Mouse (Mus musculus): ENCODE results near the gene Pla1a. TPM values are rescaled to one million over a fixed set of nuclear protein-coding genes. Genes with fewer than 3 reads are reported as not detected.

Gene Pla1a
- polyA plus RNA-seq, 1 experiment, result 26.8 TPM

DNA sequence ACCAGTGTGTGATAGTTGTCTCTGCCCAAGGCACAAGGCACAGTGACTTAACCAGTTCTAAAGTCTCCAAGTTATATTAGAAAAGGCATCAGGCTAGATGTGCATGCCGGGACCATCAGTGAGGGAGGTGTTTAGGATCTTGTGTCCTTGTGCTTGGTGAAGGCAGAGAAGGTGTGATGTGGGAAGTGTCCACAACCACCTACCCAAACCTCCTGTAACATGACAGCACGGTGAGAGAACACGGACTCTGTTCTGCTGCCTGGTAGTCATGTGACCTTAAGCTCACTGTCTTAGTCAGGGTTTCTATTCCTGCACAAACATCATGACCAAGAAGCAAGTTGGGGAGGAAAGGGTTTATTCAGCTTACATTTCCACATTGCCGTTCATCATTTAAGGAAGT lies 66.7 kb downstream of the Pla1a start:
- H3K4me3 ChIP-seq (ENCODE audit: insufficient read depth, low read depth, low read length), result no peak overlapping the region
- no peaks in the 10 kb centered on the region for H3K27me3 ChIP-seq (replicated peaks; ENCODE audit: control insufficient read depth, insufficient read depth, low read length)
- H3K36me3 ChIP-seq (ENCODE audit: control insufficient read depth, insufficient read depth, low read length), result no peaks in the 10 kb centered on the region
- DNase-seq, result no peak
- TF ChIP-seq POLR2A (IDR thresholded peaks at IDR 0.05; ENCODE audit: low read depth, low read length) (no peak), CTCF (conservative IDR thresholded peaks at IDR 0.05; ENCODE audit: insufficient read depth, insufficient read length, low read depth, low read length) (no peak)
- WGBS, result 70% methylated on average over 4 of the region's 4 CpGs
- H3K4me1 ChIP-seq (ENCODE audit: control insufficient read depth, insufficient read depth, low read length), result no peaks in the 10 kb centered on the region
- no peak overlapping the region for H3K27ac ChIP-seq (ENCODE audit: insufficient read depth, low read depth, low read length)

DNA sequence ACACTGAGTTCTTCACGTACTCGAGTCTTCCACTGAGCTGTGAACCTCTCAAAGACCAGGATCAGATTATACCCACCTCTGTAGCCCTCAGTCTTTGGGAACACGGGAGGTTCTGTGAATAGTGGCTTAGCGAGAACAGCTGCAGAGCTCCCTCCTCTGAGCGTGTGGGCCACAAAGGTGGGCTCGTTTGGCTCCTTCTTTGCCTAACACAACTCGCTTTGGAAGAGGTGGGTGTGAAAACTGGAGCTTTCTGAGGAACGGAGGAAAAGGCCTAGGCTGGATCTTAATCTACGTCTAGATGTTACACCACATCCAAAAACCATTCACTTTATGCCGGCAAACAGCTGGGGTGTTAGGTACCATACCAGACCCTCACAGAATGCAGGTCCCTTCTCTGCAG lies 67.6 kb downstream of the Pla1a start:
- no peaks in the 10 kb centered on the region for H3K4me1 ChIP-seq (ENCODE audit: control insufficient read depth, insufficient read depth, low read length)
- no peaks in the 10 kb centered on the region for H3K36me3 ChIP-seq (ENCODE audit: control insufficient read depth, insufficient read depth, low read length)
- WGBS, result 89% methylated on average over 10 of the region's 10 CpGs
- H3K4me3 ChIP-seq (ENCODE audit: insufficient read depth, low read depth, low read length), result no peak overlapping the region
- H3K27ac ChIP-seq (ENCODE audit: insufficient read depth, low read depth, low read length), result no peak overlapping the region
- no peaks in the 10 kb centered on the region for H3K27me3 ChIP-seq (replicated peaks; ENCODE audit: control insufficient read depth, insufficient read depth, low read length)
- no peak for DNase-seq
- TF ChIP-seq CTCF (conservative IDR thresholded peaks at IDR 0.05; ENCODE audit: insufficient read depth, insufficient read length, low read depth, low read length), result no peak
- TF ChIP-seq POLR2A (IDR thresholded peaks at IDR 0.05; ENCODE audit: low read depth, low read length), result no peak

DNA sequence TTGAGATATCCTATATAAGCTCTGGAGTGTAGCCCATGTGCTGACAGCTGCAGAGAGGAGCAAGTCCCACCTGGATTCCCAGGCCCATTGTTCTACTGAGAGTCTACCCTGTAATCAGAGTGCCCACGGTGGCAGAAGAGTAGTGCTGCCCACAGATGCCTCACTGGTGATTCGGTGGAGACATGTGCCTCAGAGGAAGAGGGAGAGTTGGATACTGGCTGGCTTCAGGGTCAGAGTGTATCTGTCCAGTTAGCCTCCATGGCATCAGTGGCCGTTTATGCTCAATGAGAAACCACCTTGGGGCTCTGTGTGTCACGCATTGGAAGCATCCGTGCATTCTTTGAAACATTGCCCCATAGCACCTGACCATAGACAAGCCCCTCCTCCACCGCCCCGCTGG lies 69.3 kb downstream of the Pla1a start:
- DNase-seq, result no peak
- no peak for TF ChIP-seq POLR2A (IDR thresholded peaks at IDR 0.05; ENCODE audit: low read depth, low read length)
- TF ChIP-seq CTCF (conservative IDR thresholded peaks at IDR 0.05; ENCODE audit: insufficient read depth, insufficient read length, low read depth, low read length), result no peak
- no peaks in the 10 kb centered on the region for H3K36me3 ChIP-seq (ENCODE audit: control insufficient read depth, insufficient read depth, low read length)
- no peak overlapping the region for H3K27ac ChIP-seq (ENCODE audit: insufficient read depth, low read depth, low read length)
- WGBS, result 87% methylated on average over 7 of the region's 7 CpGs
- H3K4me3 ChIP-seq (ENCODE audit: insufficient read depth, low read depth, low read length), result no peak overlapping the region
- H3K4me1 ChIP-seq (ENCODE audit: control insufficient read depth, insufficient read depth, low read length), result no peaks in the 10 kb centered on the region
- no peaks in the 10 kb centered on the region for H3K27me3 ChIP-seq (replicated peaks; ENCODE audit: control insufficient read depth, insufficient read depth, low read length)

DNA sequence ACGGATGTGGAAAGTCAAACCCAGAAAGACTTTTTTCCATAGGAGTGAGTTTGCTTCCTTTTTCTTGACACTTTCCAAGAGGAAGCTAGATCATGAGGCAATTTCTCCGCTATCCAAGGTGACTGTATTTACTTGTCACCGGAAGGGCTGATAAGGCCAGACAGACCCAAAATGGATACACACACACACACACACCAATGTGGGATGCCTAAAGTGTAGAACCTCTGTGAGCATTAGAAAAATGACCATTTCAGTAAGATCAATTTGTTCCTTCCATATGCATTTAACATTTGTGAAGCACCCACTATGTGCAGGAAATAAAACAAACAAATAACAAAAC lies 69.7 kb downstream of the Pla1a start:
- 83% methylated on average over 3 of the region's 3 CpGs for WGBS
- no peak overlapping the region for H3K4me3 ChIP-seq (ENCODE audit: insufficient read depth, low read depth, low read length)
- no peaks in the 10 kb centered on the region for H3K36me3 ChIP-seq (ENCODE audit: control insufficient read depth, insufficient read depth, low read length)
- TF ChIP-seq CTCF (conservative IDR thresholded peaks at IDR 0.05; ENCODE audit: insufficient read depth, insufficient read length, low read depth, low read length) (no peak), POLR2A (IDR thresholded peaks at IDR 0.05; ENCODE audit: low read depth, low read length) (no peak)
- no peaks in the 10 kb centered on the region for H3K27me3 ChIP-seq (replicated peaks; ENCODE audit: control insufficient read depth, insufficient read depth, low read length)
- H3K4me1 ChIP-seq (ENCODE audit: control insufficient read depth, insufficient read depth, low read length), result no peaks in the 10 kb centered on the region
- no peak for DNase-seq
- H3K27ac ChIP-seq (ENCODE audit: insufficient read depth, low read depth, low read length), result no peak overlapping the region

DNA sequence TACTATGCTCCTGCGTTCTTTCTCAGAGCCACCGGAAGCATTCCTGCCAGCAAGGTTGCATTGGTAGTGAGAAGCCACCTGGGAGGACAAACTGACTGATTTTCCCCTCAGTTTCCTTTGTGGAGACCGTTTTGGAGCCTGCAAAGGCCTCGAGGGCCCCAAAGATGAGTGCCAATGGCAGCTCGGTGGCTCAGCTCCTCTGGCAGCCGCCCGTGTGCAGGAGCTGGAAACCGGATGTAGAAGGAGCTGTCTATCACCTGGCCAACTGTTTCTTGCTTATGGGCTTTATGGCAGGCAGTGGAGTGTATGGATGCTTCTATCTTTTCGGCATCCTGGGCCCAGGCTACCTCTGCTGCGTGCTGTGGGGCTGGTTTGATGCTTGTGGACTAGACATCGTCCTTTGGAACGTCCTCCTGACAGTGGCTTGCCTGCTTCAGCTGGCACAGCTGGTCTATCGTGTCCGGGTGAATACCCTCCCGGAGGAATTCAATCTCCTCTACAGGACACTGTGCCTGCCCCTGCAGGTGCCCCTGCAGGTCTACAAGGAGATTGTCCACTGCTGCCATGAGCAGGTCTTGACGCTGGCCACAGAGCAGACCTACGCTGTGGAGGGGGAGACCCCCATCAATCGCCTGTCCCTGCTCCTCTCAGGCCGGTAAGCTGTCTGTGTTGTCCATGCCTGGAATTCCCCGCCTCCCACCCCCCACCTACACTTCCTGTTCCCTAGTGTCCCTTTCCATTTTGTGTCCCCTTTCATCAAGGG lies 70.3 kb downstream of the Pla1a start:
- no peak overlapping the region for H3K27ac ChIP-seq (ENCODE audit: insufficient read depth, low read depth, low read length)
- WGBS, result 69% methylated on average over 20 of the region's 20 CpGs
- H3K36me3 ChIP-seq (ENCODE audit: control insufficient read depth, insufficient read depth, low read length), result no peaks in the 10 kb centered on the region
- DNase-seq, result no peak
- no peaks in the 10 kb centered on the region for H3K27me3 ChIP-seq (replicated peaks; ENCODE audit: control insufficient read depth, insufficient read depth, low read length)
- H3K4me3 ChIP-seq (ENCODE audit: insufficient read depth, low read depth, low read length), result no peak overlapping the region
- TF ChIP-seq CTCF (conservative IDR thresholded peaks at IDR 0.05; ENCODE audit: insufficient read depth, insufficient read length, low read depth, low read length) (no peak), POLR2A (IDR thresholded peaks at IDR 0.05; ENCODE audit: low read depth, low read length) (no peak)
- no peaks in the 10 kb centered on the region for H3K4me1 ChIP-seq (ENCODE audit: control insufficient read depth, insufficient read depth, low read length)

DNA sequence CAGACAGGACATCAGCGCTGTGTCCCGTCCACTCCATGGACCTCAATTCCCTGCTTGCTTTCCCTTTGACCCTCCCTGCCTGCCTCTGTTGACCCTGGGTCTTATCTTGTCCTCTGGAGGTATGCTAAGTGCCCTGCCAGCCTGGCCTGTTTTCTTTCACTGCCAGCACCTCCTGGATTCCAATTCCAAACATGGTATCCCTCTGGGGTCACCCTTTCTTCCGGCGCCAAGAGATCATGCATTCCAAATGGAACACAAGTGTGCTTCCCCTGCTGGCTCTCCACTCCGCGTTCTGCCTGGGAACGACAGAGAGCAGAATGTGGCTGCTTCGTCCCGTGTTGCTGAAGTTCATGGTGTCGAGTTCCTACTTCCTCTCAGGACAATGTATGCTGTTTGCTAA lies 71.0 kb downstream of the Pla1a start, which contains the start of gene Popdc2:
Gene Popdc2 (plus strand): TSS at position 277 of the 400 bp plus-strand sequence.
- TF ChIP-seq CTCF (conservative IDR thresholded peaks at IDR 0.05; ENCODE audit: insufficient read depth, insufficient read length, low read depth, low read length), result no peak
- no peak for TF ChIP-seq POLR2A (IDR thresholded peaks at IDR 0.05; ENCODE audit: low read depth, low read length)
- Histone ChIP-seq H3K36me3 (ENCODE audit: control insufficient read depth, insufficient read depth, low read length) (no peaks in the 10 kb centered on the region), H3K4me3 (ENCODE audit: insufficient read depth, low read depth, low read length) (no peak within 1 kb of the TSS), H3K4me1 (ENCODE audit: control insufficient read depth, insufficient read depth, low read length) (no peaks in the 10 kb centered on the region), H3K27me3 (replicated peaks; ENCODE audit: control insufficient read depth, insufficient read depth, low read length) (no peaks in the 10 kb centered on the region), H3K27ac (ENCODE audit: insufficient read depth, low read depth, low read length) (no peak within 1 kb of the TSS)
- peak; percentile 6 for DNase-seq
- WGBS, result 48% methylated on average over 10 of the region's 10 CpGs

DNA sequence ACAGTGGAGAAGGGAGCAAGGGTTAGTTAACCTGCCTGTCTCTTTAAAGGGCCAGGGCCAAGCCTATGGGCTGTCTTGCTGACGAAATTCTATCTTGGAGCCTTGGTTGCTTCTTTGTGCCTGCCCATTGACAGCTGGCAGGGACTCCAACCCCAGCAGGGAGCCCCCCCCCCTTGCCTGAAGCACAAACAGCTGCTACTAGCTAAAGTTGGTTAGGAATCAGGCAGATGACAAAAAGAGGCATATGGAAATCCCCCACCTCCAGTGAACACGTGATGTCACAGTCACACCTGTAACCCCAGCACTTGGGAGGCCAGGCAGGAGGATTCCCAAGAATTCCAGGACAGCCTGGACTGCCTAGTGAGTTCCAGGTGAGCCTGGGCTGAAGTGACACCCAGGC lies 72.6 kb downstream of the Pla1a start:
- Histone ChIP-seq H3K27me3 (replicated peaks; ENCODE audit: control insufficient read depth, insufficient read depth, low read length) (no peaks in the 10 kb centered on the region), H3K27ac (ENCODE audit: insufficient read depth, low read depth, low read length) (no peak overlapping the region), H3K4me3 (ENCODE audit: insufficient read depth, low read depth, low read length) (no peak overlapping the region), H3K36me3 (ENCODE audit: control insufficient read depth, insufficient read depth, low read length) (no peaks in the 10 kb centered on the region), H3K4me1 (ENCODE audit: control insufficient read depth, insufficient read depth, low read length) (no peaks in the 10 kb centered on the region)
- 53% methylated on average over 2 of the region's 2 CpGs for WGBS
- DNase-seq, result no peak
- TF ChIP-seq POLR2A (IDR thresholded peaks at IDR 0.05; ENCODE audit: low read depth, low read length) (no peak), CTCF (conservative IDR thresholded peaks at IDR 0.05; ENCODE audit: insufficient read depth, insufficient read length, low read depth, low read length) (no peak)
